In genomic region chr2:146330772-146331281, GRCm38 (mm10) we compare ENCODE assay signal across 9 mouse cellular contexts.
DNase-seq lines count a peak whose midpoint lies in the region; ATAC-seq and TF ChIP-seq lines count a peak whose summit lies in the region.
"Had no signal": no experiment of that assay in that cellular context is flagged by ENCODE, and none has a peak within 500 bp of the region (broad histone marks: within the 10 kb centered on the region; RNA-seq: fewer than 3 reads in every experiment).

No protein-coding gene starts in this region.

- H3K27ac ChIP-seq in embryonic facial prominence, embryonic 12.5 days, result no peak overlapping the region
- no peak overlapping the region for H3K27ac ChIP-seq in intestine, embryonic 15.5 days
- no peak overlapping the region for H3K27ac ChIP-seq in lung, postnatal 0 days (ENCODE audit: low read length)
- H3K27ac ChIP-seq: stomach, embryonic 15.5 days had no signal

- DNase-seq in layer of hippocampus, adult 11-12 months (ENCODE audit: low spot score), result peak; percentile 56
- no peak for DNase-seq in layer of hippocampus, adult 9-10 months (ENCODE audit: low spot score)
- no peak for DNase-seq in lung, postnatal 0 days (ENCODE audit: low spot score)
- DNase-seq in right cerebral cortex, postnatal 10 days (ENCODE audit: low spot score in 2 of 2), result peak; percentile 79 to 89
- DNase-seq in thymus, postnatal 10 days (ENCODE audit: low spot score in 2 of 2), result no peak

- no peak for TF ChIP-seq CTCF in lung, postnatal 0 days (IDR thresholded peaks at IDR 0.05)

- WGBS in embryonic facial prominence, embryonic 12.5 days, result 17% methylated on average over 8 of the region's 8 CpGs
- WGBS in intestine, embryonic 15.5 days, result 48% methylated on average over 8 of the region's 8 CpGs
- 55% methylated on average over 8 of the region's 8 CpGs for WGBS in lung, postnatal 0 days

- no peaks in the 10 kb centered on the region for H3K36me3 ChIP-seq in embryonic facial prominence, embryonic 12.5 days
- no peaks in the 10 kb centered on the region for H3K36me3 ChIP-seq in intestine, embryonic 15.5 days
- H3K36me3 ChIP-seq in lung, postnatal 0 days (ENCODE audit: insufficient read depth, low read length), result peaks cover 4% of the 10 kb centered on the region; the same call in 1 of the 2 replicates
- H3K36me3 ChIP-seq: stomach, embryonic 15.5 days had no signal

- no peak for TF ChIP-seq EP300 in lung, postnatal 0 days (IDR thresholded peaks at IDR 0.05)

- no peak overlapping the region for H3K4me3 ChIP-seq in embryonic facial prominence, embryonic 12.5 days
- H3K4me3 ChIP-seq in intestine, embryonic 15.5 days (replicated peaks), result no peak overlapping the region
- no peak overlapping the region for H3K4me3 ChIP-seq in lung, postnatal 0 days (ENCODE audit: low read depth, low read length)
- H3K4me3 ChIP-seq: stomach, embryonic 15.5 days had no signal

- H3K27me3 ChIP-seq in embryonic facial prominence, embryonic 12.5 days, result no peaks in the 10 kb centered on the region
- H3K27me3 ChIP-seq in intestine, embryonic 15.5 days (replicated peaks), result no peaks in the 10 kb centered on the region
- no peaks in the 10 kb centered on the region for H3K27me3 ChIP-seq in lung, postnatal 0 days (replicated peaks; ENCODE audit: insufficient read depth, low read length)
- H3K27me3 ChIP-seq: stomach, embryonic 15.5 days had no signal

- H3K9ac ChIP-seq in embryonic facial prominence, embryonic 12.5 days, result no peak overlapping the region
- no peak overlapping the region for H3K9ac ChIP-seq in intestine, embryonic 15.5 days
- H3K9ac ChIP-seq in lung, postnatal 0 days (replicated peaks; ENCODE audit: low read depth), result no peak overlapping the region
- H3K9ac ChIP-seq: stomach, embryonic 15.5 days had no signal

- peaks cover 6% of the 10 kb centered on the region; the same call in 1 of the 2 replicates for H3K4me1 ChIP-seq in embryonic facial prominence, embryonic 12.5 days
- no peaks in the 10 kb centered on the region for H3K4me1 ChIP-seq in intestine, embryonic 15.5 days (replicated peaks)
- no peaks in the 10 kb centered on the region for H3K4me1 ChIP-seq in lung, postnatal 0 days (ENCODE audit: insufficient read depth, low read depth, low read length)
- H3K4me1 ChIP-seq: stomach, embryonic 15.5 days had no signal

- ATAC-seq in embryonic facial prominence, embryonic 12.5 days (ENCODE audit: insufficient number of reproducible peaks, insufficient read depth, low FRiP score, low TSS enrichment), result peak; percentile 85; the same call in 1 of the 2 replicates
- ATAC-seq in intestine, embryonic 15.5 days, result peak; percentile 71
- ATAC-seq in lung, postnatal 0 days, result peak; percentile 37
- no peak for ATAC-seq in granulocyte monocyte progenitor cell, adult 5-6 weeks (replicated peaks; ENCODE audit: poor library complexity, severe bottlenecking)

- H3K9me3 ChIP-seq in embryonic facial prominence, embryonic 12.5 days, result no peaks in the 10 kb centered on the region
- H3K9me3 ChIP-seq in intestine, embryonic 15.5 days, result no peaks in the 10 kb centered on the region
- no peaks in the 10 kb centered on the region for H3K9me3 ChIP-seq in lung, postnatal 0 days (ENCODE audit: low read length)
- H3K9me3 ChIP-seq: stomach, embryonic 15.5 days had no signal

- H3K4me2 ChIP-seq in embryonic facial prominence, embryonic 12.5 days (replicated peaks), result no peak overlapping the region
- H3K4me2 ChIP-seq in intestine, embryonic 15.5 days (replicated peaks), result no peak overlapping the region
- H3K4me2 ChIP-seq in lung, postnatal 0 days (replicated peaks; ENCODE audit: low read depth, low read length), result no peak overlapping the region
- H3K4me2 ChIP-seq: stomach, embryonic 15.5 days had no signal

Comparison
In these comparisons a context has a peak if more than half of its experiments do, and no peak if none do; other contexts are left out.
1. DNase-seq: peak in layer of hippocampus, adult 11-12 months (single experiment) and right cerebral cortex, postnatal 10 days (2 of 2); none in layer of hippocampus, adult 9-10 months (single experiment), lung, postnatal 0 days (single experiment) and thymus, postnatal 10 days (0 of 2).